Comparison of ENCODE assay signal across 15 mouse cellular contexts in genomic region chr5:122512011-122512410, GRCm38 (mm10). TPM values are rescaled to one million over a fixed set of nuclear protein-coding genes. Genes with fewer than 3 reads are reported as not detected.
DNase-seq lines count a peak whose midpoint lies in the region; ATAC-seq and TF ChIP-seq lines count a peak whose summit lies in the region.
"Had no signal": no experiment of that assay in that cellular context is flagged by ENCODE, and none has a peak within 500 bp of the region (broad histone marks: within the 10 kb centered on the region; RNA-seq: fewer than 3 reads in every experiment).

No protein-coding gene starts in this region.

- H3K9ac ChIP-seq in heart, adult 2 months (ENCODE audit: low read depth, low read length), result no peak overlapping the region
- H3K9ac ChIP-seq in kidney, embryonic 14.5 days (ENCODE audit: low read depth, low read length), result no peak overlapping the region
- no peak overlapping the region for H3K9ac ChIP-seq in stomach, embryonic 16.5 days (ENCODE audit: low read length)
- H3K9ac ChIP-seq: embryonic facial prominence, embryonic 12.5 days; liver, embryonic 12.5 days; midbrain, embryonic 15.5 days had no signal

- no peaks in the 10 kb centered on the region for H3K36me3 ChIP-seq in heart, adult 2 months (ENCODE audit: control insufficient read depth, insufficient read depth, low read length)
- no peaks in the 10 kb centered on the region for H3K36me3 ChIP-seq in kidney, adult 2 months (ENCODE audit: control insufficient read depth, insufficient read depth, low read length)
- no peaks in the 10 kb centered on the region for H3K36me3 ChIP-seq in kidney, embryonic 14.5 days (ENCODE audit: control insufficient read depth, insufficient read depth, low read length)
- no peaks in the 10 kb centered on the region for H3K36me3 ChIP-seq in stomach, embryonic 16.5 days (ENCODE audit: control insufficient read depth, insufficient read depth, low read length)
- H3K36me3 ChIP-seq: embryonic facial prominence, embryonic 12.5 days; liver, embryonic 12.5 days; midbrain, embryonic 15.5 days had no signal

- H3K79me2 ChIP-seq in heart, adult 2 months (replicated peaks; ENCODE audit: control insufficient read depth, insufficient read depth, low read length), result no peaks in the 10 kb centered on the region

- DNase-seq in heart, adult 2 months, result no peak
- no peak for DNase-seq in heart, postnatal 25 days (ENCODE audit: low spot score)
- peak; percentile 84 for DNase-seq in kidney, adult 2 months
- DNase-seq: lung, adult 2 months; right cerebral cortex, postnatal 25 days; thymus, postnatal 25 days had no signal

- H3K27me3 ChIP-seq in heart, adult 2 months (ENCODE audit: control insufficient read depth, insufficient read depth, low read length), result no peaks in the 10 kb centered on the region
- no peaks in the 10 kb centered on the region for H3K27me3 ChIP-seq in kidney, adult 2 months (replicated peaks; ENCODE audit: control insufficient read depth, insufficient read depth, low read length)
- no peaks in the 10 kb centered on the region for H3K27me3 ChIP-seq in kidney, embryonic 14.5 days (ENCODE audit: control insufficient read depth, insufficient read depth, low read length)
- H3K27me3 ChIP-seq in stomach, embryonic 16.5 days (ENCODE audit: control insufficient read depth, insufficient read depth, low read length), result no peaks in the 10 kb centered on the region
- H3K27me3 ChIP-seq: CH12.LX; embryonic facial prominence, embryonic 12.5 days; midbrain, embryonic 15.5 days had no signal

- no peak for TF ChIP-seq POLR2A in heart, adult 2 months (IDR thresholded peaks at IDR 0.05; ENCODE audit: insufficient read depth, low read depth, low read length)
- TF ChIP-seq POLR2A in kidney, adult 2 months (IDR thresholded peaks at IDR 0.05; ENCODE audit: low read depth, low read length), result no peak
- TF ChIP-seq POLR2A in embryonic fibroblast, embryonic 13.5 days (IDR thresholded peaks at IDR 0.05; ENCODE audit: low read depth, low read length), result no peak

- TF ChIP-seq EP300 in heart, adult 2 months (IDR thresholded peaks at IDR 0.05; ENCODE audit: insufficient read depth, low read depth, low read length), result no peak

- 40% methylated on average over 6 of the region's 6 CpGs for WGBS in heart, adult 2 months
- 49% methylated on average over 6 of the region's 6 CpGs for WGBS in kidney, adult 2 months
- WGBS in kidney, embryonic 14.5 days, result 68% methylated on average over 6 of the region's 6 CpGs
- WGBS in stomach, embryonic 16.5 days, result 59% methylated on average over 6 of the region's 6 CpGs

- intact Hi-C loops in heart, adult 2 months (cut with DNase I), result no loop called here
- intact Hi-C loops in heart, postnatal 25 days (cut with DNase I), result no loop called here

- ATAC-seq in kidney, embryonic 14.5 days (ENCODE audit: low FRiP score, low TSS enrichment), result no peak
- no peak for ATAC-seq in stomach, embryonic 16.5 days (ENCODE audit: insufficient read depth, low FRiP score)
- no peak for ATAC-seq in monocyte, adult 5-6 weeks (replicated peaks; ENCODE audit: insufficient number of reproducible peaks, low FRiP score, low TSS enrichment, poor library complexity, severe bottlenecking)
- ATAC-seq: liver, embryonic 12.5 days; midbrain, embryonic 15.5 days had no signal

- no peak overlapping the region for H3K4me2 ChIP-seq in kidney, embryonic 14.5 days (replicated peaks; ENCODE audit: low read depth, low read length)
- no peak overlapping the region for H3K4me2 ChIP-seq in stomach, embryonic 16.5 days (ENCODE audit: low read depth, low read length)
- H3K4me2 ChIP-seq: embryonic facial prominence, embryonic 12.5 days; liver, embryonic 12.5 days; midbrain, embryonic 15.5 days had no signal

- TF ChIP-seq CTCF in heart, adult 2 months (IDR thresholded peaks at IDR 0.05), result no peak
- no peak for TF ChIP-seq CTCF in kidney, adult 2 months (conservative IDR thresholded peaks at IDR 0.05; ENCODE audit: insufficient read depth, insufficient read length, low read depth, low read length)
- no peak for TF ChIP-seq CTCF in embryonic fibroblast, embryonic 13.5 days (IDR thresholded peaks at IDR 0.05; ENCODE audit: borderline replicate concordance, insufficient read depth, low read length)

- H3K27ac ChIP-seq in heart, adult 2 months, result peak overlapping the region; percentile 93
- H3K27ac ChIP-seq in kidney, adult 2 months (ENCODE audit: insufficient read depth, low read depth, low read length), result no peak overlapping the region
- no peak overlapping the region for H3K27ac ChIP-seq in kidney, embryonic 14.5 days (ENCODE audit: low read depth, low read length)
- peak overlapping the region; percentile 80 for H3K27ac ChIP-seq in embryonic fibroblast, embryonic 13.5 days (ENCODE audit: insufficient read depth, low read length)
- H3K27ac ChIP-seq in stomach, embryonic 16.5 days (ENCODE audit: low read length), result peak overlapping the region; percentile 78
- H3K27ac ChIP-seq: liver, embryonic 12.5 days; midbrain, embryonic 15.5 days had no signal

- H3K9me3 ChIP-seq in kidney, embryonic 14.5 days (ENCODE audit: control insufficient read depth, low read length), result no peaks in the 10 kb centered on the region
- no peaks in the 10 kb centered on the region for H3K9me3 ChIP-seq in stomach, embryonic 16.5 days (replicated peaks; ENCODE audit: control insufficient read depth, low read length)
- H3K9me3 ChIP-seq: embryonic facial prominence, embryonic 12.5 days; midbrain, embryonic 15.5 days had no signal

- no peak overlapping the region for H3K4me3 ChIP-seq in heart, adult 2 months
- no peak overlapping the region for H3K4me3 ChIP-seq in kidney, adult 2 months (ENCODE audit: insufficient read depth, low read depth, low read length)
- no peak overlapping the region for H3K4me3 ChIP-seq in kidney, embryonic 14.5 days (ENCODE audit: low read length)
- no peak overlapping the region for H3K4me3 ChIP-seq in embryonic fibroblast, embryonic 13.5 days (ENCODE audit: insufficient read depth, low read length)
- no peak overlapping the region for H3K4me3 ChIP-seq in stomach, embryonic 16.5 days (replicated peaks; ENCODE audit: low read length)
- H3K4me3 ChIP-seq: embryonic facial prominence, embryonic 12.5 days; liver, embryonic 12.5 days; megakaryocyte, embryonic 14.5 days; midbrain, embryonic 15.5 days had no signal

- peaks cover 13% of the 10 kb centered on the region for H3K4me1 ChIP-seq in heart, adult 2 months (ENCODE audit: control insufficient read depth, insufficient read depth, low read length)
- H3K4me1 ChIP-seq in kidney, adult 2 months (ENCODE audit: control insufficient read depth, insufficient read depth, low read length), result peaks cover 17% of the 10 kb centered on the region
- H3K4me1 ChIP-seq in kidney, embryonic 14.5 days (ENCODE audit: control insufficient read depth, insufficient read depth, low read length), result peaks cover 35% of the 10 kb centered on the region
- H3K4me1 ChIP-seq in embryonic fibroblast, embryonic 13.5 days (ENCODE audit: control insufficient read depth, insufficient read depth, low read length), result peaks cover 9% of the 10 kb centered on the region
- peaks cover 25% of the 10 kb centered on the region for H3K4me1 ChIP-seq in stomach, embryonic 16.5 days (ENCODE audit: control insufficient read depth, insufficient read depth, low read length)

RNA-seq across cellular contexts. Expression of gene Atp2a2, which starts 10.0 kb away (rescaled TPM):
- total RNA-seq in heart, adult 2 months (2021), result over 10,000 TPM; 11,796 to 13,259 TPM
- 3,546 and 6,285 TPM in 2 replicates for polyA plus RNA-seq in heart, adult 2 months (2012; rRNA removed)
- total RNA-seq in heart, postnatal 25 days (2021), result over 10,000 TPM; 10,772 to 12,207 TPM
- polyA plus RNA-seq in kidney, adult 2 months (2012; rRNA removed), result 94.2 and 96.2 TPM in 2 replicates
- polyA plus RNA-seq in kidney, embryonic 14.5 days (2014; fragmentation: Nextera tagmentation; extraction: Ambion mirVana), result 30.3 and 53.2 TPM in 2 replicates
- polyA plus RNA-seq in embryonic fibroblast, embryonic 13.5 days (2011; ENCODE audit: insufficient read length, low read depth, missing spikeins), result 176 and 187 TPM in 2 replicates
- polyA plus RNA-seq in stomach, embryonic 16.5 days (2015; fragmentation: Nextera tagmentation; extraction: Ambion mirVana), result 25.5 and 27.3 TPM in 2 replicates
- total RNA-seq in monocyte, adult 5-6 weeks (2017), result 84.0 to 111 TPM (median 86.3 TPM) in 3 replicates

Comparison
In these comparisons a context has a peak if more than half of its experiments do, and no peak if none do; other contexts are left out.
1. H3K27ac ChIP-seq: peak in heart, adult 2 months (single experiment), embryonic fibroblast, embryonic 13.5 days (single experiment) and stomach, embryonic 16.5 days (single experiment); none in kidney, adult 2 months (single experiment) and kidney, embryonic 14.5 days (single experiment).
2. RNA of gene Atp2a2, which starts 10.0 kb away (polyA plus RNA-seq): 3,546 to 6,285 TPM in heart, adult 2 months; 176 to 187 TPM in embryonic fibroblast, embryonic 13.5 days, 94.2 to 96.2 TPM in kidney, adult 2 months, 30.3 to 53.2 TPM in kidney, embryonic 14.5 days and 25.5 to 27.3 TPM in stomach, embryonic 16.5 days; every median in the first group is over 10 times any median in the second.